Mouse (Mus musculus) stomach, embryonic 15.5 days (tissue): ENCODE measurements around the gene Cars2. TPM values are rescaled to one million over a fixed set of nuclear protein-coding genes. Genes with fewer than 3 reads are reported as not detected.
A peak's percentile ranks its signal among the peaks of the same experiment; 100 is the strongest.

Experiments
- ATAC-seq: fragments of 200-750 bp; cut with Nextera tagmentation; 2 replicates; pipeline ENCODE4 v1.8.0; 2017; ENCODE audit warnings: low read depth, moderate number of reproducible peaks, moderate TSS enrichment; ENCODE audit not compliant: insufficient read depth, low FRiP score
- H3K27ac ChIP-seq: fragments of 300-500 bp; sonication (generic); 2 replicates; pipeline ENCODE4 v1.5.1; 2015; ENCODE audit warnings: mild to moderate bottlenecking, inconsistent platforms
- H3K27me3 ChIP-seq: fragments of 300-500 bp; sonication (generic); replicated peaks from 2 replicates; pipeline ENCODE4 v1.6.1; 2015; ENCODE audit warnings: inconsistent platforms
- H3K36me3 ChIP-seq: fragments of 300-500 bp; sonication (generic); 2 replicates; pipeline ENCODE4 v1.6.1; 2015; ENCODE audit warnings: inconsistent platforms
- H3K4me1 ChIP-seq: fragments of 300-500 bp; sonication (generic); 2 replicates; pipeline ENCODE4 v1.6.1; 2015; ENCODE audit warnings: inconsistent platforms
- H3K4me2 ChIP-seq: fragments of 300-500 bp; sonication (generic); 2 replicates; pipeline ENCODE4 v1.6.1; 2015; ENCODE audit warnings: mild to moderate bottlenecking, inconsistent platforms
- H3K4me3 ChIP-seq: fragments of 300-500 bp; sonication (generic); replicated peaks from 2 replicates; pipeline ENCODE4 v1.5.1; 2015; ENCODE audit warnings: inconsistent platforms
- H3K9ac ChIP-seq: fragments of 300-500 bp; sonication (generic); 2 replicates; pipeline ENCODE4 v1.6.1; 2015; ENCODE audit warnings: inconsistent platforms
- H3K9me3 ChIP-seq: fragments of 300-500 bp; sonication (generic); 2 replicates; pipeline ENCODE4 v1.6.1; 2016; ENCODE audit warnings: inconsistent platforms
- WGBS: fragments of 180-500 bp; shearing (Covaris S2); methylation state at CpG from one replicate; pipeline ENCODE4 v1.1.7; 2015; 5-methylcytosine and 5-hydroxymethylcytosine counted together
- polyA plus RNA-seq: library from polyadenylated mRNA; unstranded; fragments of >200 nt; fragmentation: Nextera tagmentation; extraction: Ambion mirVana; gene quantifications from 2 replicates; pipeline ENCODE4 v1.2.1, GENCODE M21; 2015

Gene Cars2
- polyA plus RNA-seq, 1 experiment from 2014 or later, result 27.4 TPM

GRCm38 (mm10) chr8:11530849-11531248 is 19.7 kb downstream of the Cars2 start:
- WGBS, result 74% methylated on average over 4 of the region's 4 CpGs
- Histone ChIP-seq H3K4me1 (no peaks in the 10 kb centered on the region), H3K4me2 (no peak overlapping the region), H3K27ac (no peak overlapping the region), H3K4me3 (no peak overlapping the region), H3K27me3 (no peaks in the 10 kb centered on the region), H3K9ac (no peak overlapping the region), H3K36me3 (peaks cover 13% of the 10 kb centered on the region), H3K9me3 (no peaks in the 10 kb centered on the region)
- ATAC-seq, result peak; percentile 39; the same call in 1 of the 2 replicates

- Histone ChIP-seq H3K4me2 (no peak overlapping the region), H3K4me1 (no peaks in the 10 kb centered on the region), H3K9ac (no peak overlapping the region), H3K27ac (no peak overlapping the region), H3K4me3 (no peak overlapping the region), H3K36me3 (peaks cover 14% of the 10 kb centered on the region), H3K9me3 (no peaks in the 10 kb centered on the region), H3K27me3 (no peaks in the 10 kb centered on the region)
- ATAC-seq, result no peak
- 83% methylated on average over 18 of the region's 18 CpGs for WGBS
These were observed 20.3 kb downstream of the Cars2 start for GRCm38 (mm10) chr8:11530155-11530770.

GRCm38 (mm10) chr8:11523331-11523730 is 27.3 kb downstream of the Cars2 start:
- WGBS, result 71% methylated on average over 3 of the region's 3 CpGs

GRCm38 (mm10) chr8:11518676-11519075 is 31.9 kb downstream of the Cars2 start:
- Histone ChIP-seq H3K4me3 (no peak overlapping the region), H3K36me3 (peaks cover 22% of the 10 kb centered on the region; the same call in 1 of the 2 replicates)
- WGBS, result 87% methylated on average over 11 of the region's 11 CpGs

More at GRCm38 (mm10) chr8:11523331-11523730, 27.3 kb downstream of the Cars2 start:
- H3K4me2 ChIP-seq, result no peak overlapping the region
- no peak overlapping the region for H3K27ac ChIP-seq
- H3K4me3 ChIP-seq, result no peak overlapping the region
- no peaks in the 10 kb centered on the region for H3K9me3 ChIP-seq
- H3K9ac ChIP-seq, result no peak overlapping the region
- H3K4me1 ChIP-seq, result no peaks in the 10 kb centered on the region
- ATAC-seq, result no peak
- H3K36me3 ChIP-seq, result 0 out of 2 replicates have a peak, but pooled peaks cover 14% of the 10 kb centered on the region
- H3K27me3 ChIP-seq, result no peaks in the 10 kb centered on the region

GRCm38 (mm10) chr8:11518056-11518396 is 32.6 kb downstream of the Cars2 start:
- no peaks in the 10 kb centered on the region for H3K4me1 ChIP-seq
- WGBS, result 77% methylated on average over 6 of the region's 6 CpGs
- no peak for ATAC-seq
- H3K4me2 ChIP-seq, result no peak overlapping the region
- peaks cover 29% of the 10 kb centered on the region for H3K36me3 ChIP-seq
- no peaks in the 10 kb centered on the region for H3K9me3 ChIP-seq
- H3K27me3 ChIP-seq, result no peaks in the 10 kb centered on the region
- H3K9ac ChIP-seq, result no peak overlapping the region
- no peak overlapping the region for H3K27ac ChIP-seq
- H3K4me3 ChIP-seq, result no peak overlapping the region

More at GRCm38 (mm10) chr8:11518676-11519075, 31.9 kb downstream of the Cars2 start:
- H3K4me2 ChIP-seq, result no peak overlapping the region
- no peak for ATAC-seq
- no peaks in the 10 kb centered on the region for H3K4me1 ChIP-seq
- H3K27ac ChIP-seq, result no peak overlapping the region
- H3K9ac ChIP-seq, result no peak overlapping the region
- H3K9me3 ChIP-seq, result no peaks in the 10 kb centered on the region
- H3K27me3 ChIP-seq, result no peaks in the 10 kb centered on the region

DNA sequence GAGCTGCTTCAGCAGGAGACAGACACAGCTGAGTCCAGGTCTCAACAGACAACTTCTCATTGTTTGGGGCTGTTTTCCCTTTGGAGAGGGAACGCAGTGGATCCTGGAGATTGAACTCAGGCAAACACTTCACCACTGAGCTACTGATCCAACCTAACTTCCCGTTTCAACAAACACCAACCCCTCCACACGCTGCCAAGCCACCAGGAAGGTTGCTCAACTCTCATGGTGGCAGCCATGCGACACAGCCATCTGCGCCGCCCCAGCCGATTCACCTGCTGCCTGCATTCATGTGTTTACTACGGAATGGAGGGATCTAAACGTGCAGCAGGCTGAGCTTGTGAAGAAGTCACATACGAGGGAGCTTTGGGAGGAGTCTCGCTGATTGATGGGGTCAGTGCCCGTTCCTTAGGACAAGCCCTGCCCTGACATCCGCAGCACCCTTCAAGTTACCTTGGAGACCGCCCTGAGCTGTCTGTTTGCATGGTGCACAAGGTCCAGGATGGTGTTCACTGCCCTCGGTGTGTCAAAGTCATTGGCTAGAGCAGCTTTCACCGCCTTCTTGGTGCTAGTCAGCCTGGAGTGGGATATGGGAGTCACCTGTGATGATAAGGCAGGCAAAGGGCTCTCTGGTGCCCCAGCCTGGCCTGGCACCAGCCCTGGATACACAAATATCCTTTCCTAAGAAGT is 33.1 kb downstream of the Cars2 start:
- H3K9me3 ChIP-seq, result no peaks in the 10 kb centered on the region
- H3K4me3 ChIP-seq, result no peak overlapping the region
- no peak for ATAC-seq
- H3K9ac ChIP-seq, result no peak overlapping the region
- H3K4me2 ChIP-seq, result no peak overlapping the region
- peaks cover 34% of the 10 kb centered on the region for H3K36me3 ChIP-seq
- WGBS, result 72% methylated on average over 16 of the region's 16 CpGs
- no peaks in the 10 kb centered on the region for H3K4me1 ChIP-seq
- no peaks in the 10 kb centered on the region for H3K27me3 ChIP-seq
- H3K27ac ChIP-seq, result no peak overlapping the region

DNA sequence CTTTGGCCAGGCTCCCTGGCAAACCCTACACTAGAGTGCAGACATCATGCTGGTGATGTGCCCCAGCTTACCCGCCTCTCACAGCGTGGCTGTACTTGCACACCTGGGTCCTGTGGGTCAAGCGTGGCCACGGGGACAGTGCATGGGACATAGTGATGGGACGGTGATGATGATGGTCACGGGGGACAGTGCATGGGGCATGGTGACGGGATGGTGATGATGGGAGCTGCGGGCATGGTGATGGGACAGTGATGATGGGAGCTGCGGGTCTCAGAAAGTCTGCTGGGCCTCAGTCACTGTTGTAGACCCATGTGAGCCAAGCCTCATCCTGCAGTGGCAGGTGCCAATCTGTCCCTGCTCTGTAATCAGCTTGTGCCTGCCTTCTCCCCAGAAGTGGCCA is 34.3 kb downstream of the Cars2 start:
- no peak for ATAC-seq
- peaks cover 41% of the 10 kb centered on the region for H3K36me3 ChIP-seq
- 93% methylated on average over 9 of the region's 9 CpGs for WGBS

GRCm38 (mm10) chr8:11513247-11513646 is 37.3 kb downstream of the Cars2 start:
- no peak for ATAC-seq

More for the DNA sequence above, 34.3 kb downstream of the Cars2 start:
- H3K27ac ChIP-seq, result no peak overlapping the region
- H3K4me3 ChIP-seq, result no peak overlapping the region
- no peak overlapping the region for H3K9ac ChIP-seq
- H3K9me3 ChIP-seq, result no peaks in the 10 kb centered on the region
- H3K4me1 ChIP-seq, result no peaks in the 10 kb centered on the region
- no peaks in the 10 kb centered on the region for H3K27me3 ChIP-seq
- no peak overlapping the region for H3K4me2 ChIP-seq

DNA sequence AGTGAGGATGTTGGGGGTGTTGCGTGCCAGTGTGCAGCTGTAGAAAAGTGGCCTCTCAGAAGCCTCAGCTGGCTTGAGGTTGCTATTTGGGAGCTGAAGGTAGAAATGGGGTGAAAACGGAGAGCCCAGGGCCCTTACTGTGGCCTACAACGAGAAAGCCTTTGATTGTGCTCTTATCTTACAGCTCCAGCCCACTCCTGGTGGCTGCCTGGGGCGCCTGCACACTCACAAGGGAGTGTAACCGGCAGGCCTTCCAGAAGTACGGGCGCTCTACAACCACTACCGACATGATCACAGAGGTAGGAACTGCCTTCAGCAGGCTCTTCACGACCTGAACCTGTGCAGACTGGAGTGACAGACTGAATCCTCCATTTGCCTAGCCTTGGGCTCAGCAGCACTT is 37.9 kb downstream of the Cars2 start:
- no peaks in the 10 kb centered on the region for H3K27me3 ChIP-seq
- no peak overlapping the region for H3K4me3 ChIP-seq
- no peak overlapping the region for H3K9ac ChIP-seq
- ATAC-seq, result no peak; the same call in 1 of the 2 replicates
- H3K4me1 ChIP-seq, result no peaks in the 10 kb centered on the region
- 81% methylated on average over 9 of the region's 9 CpGs for WGBS
- H3K4me2 ChIP-seq, result no peak overlapping the region
- H3K27ac ChIP-seq, result no peak overlapping the region
- H3K9me3 ChIP-seq, result no peaks in the 10 kb centered on the region
- peaks cover 56% of the 10 kb centered on the region for H3K36me3 ChIP-seq

More at GRCm38 (mm10) chr8:11513247-11513646, 37.3 kb downstream of the Cars2 start:
- H3K36me3 ChIP-seq, result peaks cover 58% of the 10 kb centered on the region
- 85% methylated on average over 5 of the region's 5 CpGs for WGBS
- no peak overlapping the region for H3K4me2 ChIP-seq
- no peak overlapping the region for H3K27ac ChIP-seq
- H3K9me3 ChIP-seq, result no peaks in the 10 kb centered on the region
- no peak overlapping the region for H3K9ac ChIP-seq
- no peaks in the 10 kb centered on the region for H3K27me3 ChIP-seq
- H3K4me1 ChIP-seq, result no peaks in the 10 kb centered on the region
- no peak overlapping the region for H3K4me3 ChIP-seq

- ATAC-seq, result no peak
- Histone ChIP-seq H3K4me1 (no peaks in the 10 kb centered on the region), H3K9ac (no peak overlapping the region), H3K36me3 (peaks cover 52% of the 10 kb centered on the region), H3K27me3 (no peaks in the 10 kb centered on the region), H3K9me3 (no peaks in the 10 kb centered on the region), H3K27ac (no peak overlapping the region), H3K4me2 (no peak overlapping the region), H3K4me3 (no peak overlapping the region)
- 87% methylated on average over 5 of the region's 5 CpGs for WGBS
These were observed 39.6 kb downstream of the Cars2 start for GRCm38 (mm10) chr8:11510971-11511370.

GRCm38 (mm10) chr8:11508880-11509279 is 41.7 kb downstream of the Cars2 start:
- Histone ChIP-seq H3K36me3 (peaks cover 66% of the 10 kb centered on the region), H3K27ac (no peak overlapping the region), H3K9me3 (no peaks in the 10 kb centered on the region), H3K4me3 (no peak overlapping the region), H3K4me2 (no peak overlapping the region), H3K27me3 (no peaks in the 10 kb centered on the region), H3K9ac (no peak overlapping the region), H3K4me1 (no peaks in the 10 kb centered on the region)
- no peak for ATAC-seq
- 68% methylated on average over 10 of the region's 10 CpGs for WGBS

GRCm38 (mm10) chr8:11506802-11507201 is 43.8 kb downstream of the Cars2 start:
- WGBS, result 65% methylated on average over 6 of the region's 6 CpGs
- no peak overlapping the region for H3K9ac ChIP-seq
- no peaks in the 10 kb centered on the region for H3K27me3 ChIP-seq
- no peak overlapping the region for H3K4me3 ChIP-seq
- no peaks in the 10 kb centered on the region for H3K9me3 ChIP-seq
- ATAC-seq, result no peak
- H3K36me3 ChIP-seq, result peaks cover 56% of the 10 kb centered on the region
- no peaks in the 10 kb centered on the region for H3K4me1 ChIP-seq
- H3K27ac ChIP-seq, result no peak overlapping the region
- H3K4me2 ChIP-seq, result no peak overlapping the region
